Mouse (Mus musculus): Measurements from ENCODE around the gene Pes1. TPM values are rescaled to one million over a fixed set of nuclear protein-coding genes. Genes with fewer than 3 reads are reported as not detected.
A peak's percentile ranks its signal among the peaks of the same experiment; 100 is the strongest.

Pes1 gene
- polyA plus RNA-seq, 1 experiment: 28.5 TPM

GRCm38 (mm10) chr11:3981536-3981935, 17.8 kb downstream of the Pes1 start:
- TF ChIP-seq POLR2A (IDR thresholded peaks at IDR 0.05; ENCODE audit: control insufficient read depth, low read depth, low read length) (no peak), CTCF (IDR thresholded peaks at IDR 0.05; ENCODE audit: control insufficient read depth, insufficient read depth, insufficient replicate concordance, low read depth, low read length) (no peak)
- Histone ChIP-seq H3K27ac (ENCODE audit: control insufficient read depth, insufficient read depth, low read depth, low read length) (no peak overlapping the region), H3K4me3 (ENCODE audit: control insufficient read depth, low read depth, low read length) (no peak overlapping the region), H3K27me3 (ENCODE audit: control insufficient read depth, insufficient read depth, low read length) (no peaks in the 10 kb centered on the region), H3K4me1 (ENCODE audit: control insufficient read depth, insufficient read depth, low read length) (peaks cover 6% of the 10 kb centered on the region), H3K36me3 (ENCODE audit: control insufficient read depth, insufficient read depth, low read length) (peaks cover 2% of the 10 kb centered on the region)

GRCm38 (mm10) chr11:3982275-3983209, 18.8 kb downstream of the Pes1 start:
- Histone ChIP-seq H3K36me3 (ENCODE audit: control insufficient read depth, insufficient read depth, low read length) (no peaks in the 10 kb centered on the region; the same call in 1 of the 2 replicates), H3K27me3 (ENCODE audit: control insufficient read depth, insufficient read depth, low read length) (no peaks in the 10 kb centered on the region), H3K27ac (ENCODE audit: control insufficient read depth, insufficient read depth, low read depth, low read length) (no peak overlapping the region), H3K4me1 (ENCODE audit: control insufficient read depth, insufficient read depth, low read length) (peaks cover 6% of the 10 kb centered on the region), H3K4me3 (ENCODE audit: control insufficient read depth, low read depth, low read length) (no peak overlapping the region)
- no peak for TF ChIP-seq POLR2A (IDR thresholded peaks at IDR 0.05; ENCODE audit: control insufficient read depth, low read depth, low read length)
- TF ChIP-seq CTCF (IDR thresholded peaks at IDR 0.05; ENCODE audit: control insufficient read depth, insufficient read depth, insufficient replicate concordance, low read depth, low read length): no peak

- Histone ChIP-seq H3K36me3 (ENCODE audit: control insufficient read depth, insufficient read depth, low read length) (no peaks in the 10 kb centered on the region), H3K4me3 (ENCODE audit: control insufficient read depth, low read depth, low read length) (peak within 1 kb of the TSS; percentile 37; the same call in 1 of the 2 replicates), H3K27me3 (ENCODE audit: control insufficient read depth, insufficient read depth, low read length) (no peaks in the 10 kb centered on the region), H3K4me1 (ENCODE audit: control insufficient read depth, insufficient read depth, low read length) (peaks cover 6% of the 10 kb centered on the region), H3K27ac (ENCODE audit: control insufficient read depth, insufficient read depth, low read depth, low read length) (no peak within 1 kb of the TSS)
- TF ChIP-seq POLR2A (IDR thresholded peaks at IDR 0.05; ENCODE audit: control insufficient read depth, low read depth, low read length) (no peak), CTCF (IDR thresholded peaks at IDR 0.05; ENCODE audit: control insufficient read depth, insufficient read depth, insufficient replicate concordance, low read depth, low read length) (no peak)
These were observed 19.6 kb downstream of the Pes1 start, which contains the start of gene Gal3st1 for GRCm38 (mm10) chr11:3983291-3983862. Gene Gal3st1 (plus strand): TSS chr11:3983636.

- H3K4me3 ChIP-seq (ENCODE audit: control insufficient read depth, low read depth, low read length): peak overlapping the region; percentile 37; the same call in 1 of the 2 replicates
- no peak overlapping the region for H3K27ac ChIP-seq (ENCODE audit: control insufficient read depth, insufficient read depth, low read depth, low read length)
These were observed 20.3 kb downstream of the Pes1 start for GRCm38 (mm10) chr11:3983863-3984745.

GRCm38 (mm10) chr11:3989748-3990147, 26.0 kb downstream of the Pes1 start:
- H3K27me3 ChIP-seq (ENCODE audit: control insufficient read depth, insufficient read depth, low read length): no peaks in the 10 kb centered on the region
- H3K36me3 ChIP-seq (ENCODE audit: control insufficient read depth, insufficient read depth, low read length): no peaks in the 10 kb centered on the region
- no peak overlapping the region for H3K4me3 ChIP-seq (ENCODE audit: control insufficient read depth, low read depth, low read length)
- TF ChIP-seq POLR2A (IDR thresholded peaks at IDR 0.05; ENCODE audit: control insufficient read depth, low read depth, low read length): no peak
- TF ChIP-seq CTCF (IDR thresholded peaks at IDR 0.05; ENCODE audit: control insufficient read depth, insufficient read depth, insufficient replicate concordance, low read depth, low read length): no peak
- H3K4me1 ChIP-seq (ENCODE audit: control insufficient read depth, insufficient read depth, low read length): no peaks in the 10 kb centered on the region
- no peak overlapping the region for H3K27ac ChIP-seq (ENCODE audit: control insufficient read depth, insufficient read depth, low read depth, low read length)

More at GRCm38 (mm10) chr11:3983863-3984745, 20.3 kb downstream of the Pes1 start:
- Histone ChIP-seq H3K27me3 (ENCODE audit: control insufficient read depth, insufficient read depth, low read length) (no peaks in the 10 kb centered on the region), H3K4me1 (ENCODE audit: control insufficient read depth, insufficient read depth, low read length) (peaks cover 6% of the 10 kb centered on the region), H3K36me3 (ENCODE audit: control insufficient read depth, insufficient read depth, low read length) (no peaks in the 10 kb centered on the region)
- TF ChIP-seq POLR2A (IDR thresholded peaks at IDR 0.05; ENCODE audit: control insufficient read depth, low read depth, low read length): no peak
- TF ChIP-seq CTCF (IDR thresholded peaks at IDR 0.05; ENCODE audit: control insufficient read depth, insufficient read depth, insufficient replicate concordance, low read depth, low read length): no peak

GRCm38 (mm10) chr11:3993132-3993531, 29.4 kb downstream of the Pes1 start:
- Histone ChIP-seq H3K4me3 (ENCODE audit: control insufficient read depth, low read depth, low read length) (no peak overlapping the region), H3K36me3 (ENCODE audit: control insufficient read depth, insufficient read depth, low read length) (no peaks in the 10 kb centered on the region), H3K27ac (ENCODE audit: control insufficient read depth, insufficient read depth, low read depth, low read length) (no peak overlapping the region), H3K27me3 (ENCODE audit: control insufficient read depth, insufficient read depth, low read length) (no peaks in the 10 kb centered on the region), H3K4me1 (ENCODE audit: control insufficient read depth, insufficient read depth, low read length) (peaks cover 5% of the 10 kb centered on the region)
- TF ChIP-seq CTCF (IDR thresholded peaks at IDR 0.05; ENCODE audit: control insufficient read depth, insufficient read depth, insufficient replicate concordance, low read depth, low read length) (no peak), POLR2A (IDR thresholded peaks at IDR 0.05; ENCODE audit: control insufficient read depth, low read depth, low read length) (no peak)

All from testis, adult 2 months (tissue).